Mouse (Mus musculus) heart, embryonic 15.5 days (tissue): ENCODE data around the gene Hist1h2aa. TPM values are rescaled to one million over a fixed set of nuclear protein-coding genes. Genes with fewer than 3 reads are reported as not detected.

Experiments
- ATAC-seq: fragments of 200-750 bp; cut with Nextera tagmentation; replicated peaks from 2 replicates; pipeline ENCODE4 v1.8.0; 2017; ENCODE audit warnings: low read depth, moderate TSS enrichment; ENCODE audit not compliant: insufficient number of reproducible peaks, insufficient read depth, low FRiP score
- H3K27ac ChIP-seq: fragments of 300-500 bp; sonication (generic); 2 replicates; pipeline ENCODE4 v1.5.1; 2015; ENCODE audit warnings: mild to moderate bottlenecking, inconsistent platforms
- H3K27me3 ChIP-seq: fragments of 300-500 bp; sonication (generic); 2 replicates; pipeline ENCODE4 v1.6.1; 2015; ENCODE audit warnings: inconsistent platforms
- H3K36me3 ChIP-seq: fragments of 300-500 bp; sonication (generic); 2 replicates; pipeline ENCODE4 v1.6.1; 2015; ENCODE audit warnings: mild to moderate bottlenecking, inconsistent platforms
- H3K4me1 ChIP-seq: fragments of 300-500 bp; sonication (generic); replicated peaks from 2 replicates; pipeline ENCODE4 v1.6.1; 2015; ENCODE audit warnings: inconsistent platforms
- H3K4me2 ChIP-seq: fragments of 300-500 bp; sonication (generic); 2 replicates; pipeline ENCODE4 v1.6.1; 2015; ENCODE audit warnings: inconsistent platforms, mild to moderate bottlenecking, moderate library complexity
- H3K4me3 ChIP-seq: fragments of 300-500 bp; sonication (generic); 2 replicates; pipeline ENCODE4 v1.5.1; 2015; ENCODE audit warnings: mild to moderate bottlenecking, inconsistent platforms
- H3K9ac ChIP-seq: fragments of 300-500 bp; sonication (generic); 2 replicates; pipeline ENCODE4 v1.6.1; 2015; ENCODE audit warnings: mild to moderate bottlenecking, inconsistent platforms
- H3K9me3 ChIP-seq: fragments of 300-500 bp; sonication (generic); replicated peaks from 2 replicates; pipeline ENCODE4 v1.6.1; 2016; ENCODE audit warnings: inconsistent platforms
- whole genome bisulfite sequencing: fragments of 180-500 bp; shearing (Covaris S2); methylation state at CpG from one replicate; pipeline ENCODE4 v1.1.7; 2015; ENCODE audit warnings: mixed read lengths; 5-methylcytosine and 5-hydroxymethylcytosine counted together
- microRNA-seq: library from miRNA; unstranded; fragments of <30 nt; microRNA quantifications from one replicate; pipeline ENCODE4, GENCODE M21; 2016
- polyA plus RNA-seq: library from polyadenylated mRNA; unstranded; fragments of >200 nt; fragmentation: Nextera tagmentation; extraction: Ambion mirVana; gene quantifications from 2 replicates; pipeline ENCODE4 v1.2.1, GENCODE M21; 2015

Hist1h2aa gene
- polyA plus RNA-seq, 1 experiment from 2014 or later: not detected

DNA sequence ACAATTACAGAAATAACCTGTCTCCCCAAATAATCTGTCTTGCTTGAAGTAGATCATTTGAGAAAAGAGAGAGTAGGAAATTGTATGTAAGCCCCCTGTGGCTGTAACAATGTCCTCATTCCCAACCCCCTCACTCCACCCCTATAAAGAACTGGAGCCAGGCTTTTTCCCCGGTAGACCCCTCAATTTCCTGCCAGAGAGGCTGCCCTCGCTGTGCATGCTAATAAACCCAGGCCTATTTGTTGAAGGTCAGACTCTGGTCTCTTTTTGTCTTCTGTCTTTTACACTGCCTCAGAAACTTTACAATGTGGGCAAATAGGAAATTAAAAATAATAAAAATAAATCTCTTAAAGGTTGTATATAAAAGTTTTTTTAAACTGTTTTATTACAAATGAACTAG lies 12.0 kb downstream of the Hist1h2aa start:
- Histone ChIP-seq H3K4me2 (no peak overlapping the region), H3K9me3 (no peaks in the 10 kb centered on the region), H3K4me1 (no peaks in the 10 kb centered on the region), H3K4me3 (no peak overlapping the region), H3K9ac (no peak overlapping the region), H3K27me3 (no peaks in the 10 kb centered on the region; the same call in 1 of the 2 replicates), H3K27ac (no peak overlapping the region), H3K36me3 (no peaks in the 10 kb centered on the region)
- ATAC-seq: no peak
- 59% methylated on average over 2 of the region's 2 CpGs for WGBS

DNA sequence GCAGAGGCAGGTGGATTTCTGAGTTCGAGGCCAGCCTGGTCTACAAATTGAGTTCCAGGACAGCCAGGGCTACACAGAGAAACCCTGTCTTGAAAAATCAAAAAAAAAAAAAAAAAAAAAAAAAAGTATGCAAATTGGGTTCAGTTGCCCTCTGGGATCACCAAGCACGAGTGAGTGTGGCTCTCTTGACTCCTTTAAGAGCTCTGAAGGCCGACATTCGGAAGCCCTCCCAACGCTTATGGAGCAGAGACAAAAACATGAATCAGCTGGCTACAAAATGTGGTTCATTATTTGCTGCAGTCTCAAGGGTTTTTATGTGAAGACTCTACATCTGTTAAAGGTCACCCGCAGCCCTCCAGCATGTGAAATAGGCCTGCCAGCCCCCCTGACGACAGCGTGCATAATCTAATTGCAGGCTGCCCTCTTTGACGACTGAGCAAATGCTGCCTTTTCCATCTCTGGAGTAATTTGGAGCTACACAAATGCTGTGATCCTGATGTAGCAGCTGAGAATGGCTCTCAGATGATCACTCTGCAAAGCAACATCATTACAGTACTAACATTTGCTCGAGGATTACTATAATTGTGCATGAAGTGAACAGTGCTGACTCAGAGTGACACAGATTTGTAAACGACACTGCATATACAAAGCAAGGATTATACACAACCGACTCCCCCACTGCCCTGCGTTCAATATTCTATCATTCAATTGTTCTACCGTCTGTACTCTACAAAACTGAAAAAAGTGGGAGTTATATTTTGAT lies 15.4 kb downstream of the Hist1h2aa start:
- WGBS: 69% methylated on average over 14 of the region's 14 CpGs
- H3K4me3 ChIP-seq: no peak overlapping the region
- H3K9ac ChIP-seq: no peak overlapping the region
- H3K27ac ChIP-seq: no peak overlapping the region
- H3K4me2 ChIP-seq: no peak overlapping the region
- H3K9me3 ChIP-seq: no peaks in the 10 kb centered on the region
- no peaks in the 10 kb centered on the region for H3K27me3 ChIP-seq
- H3K4me1 ChIP-seq: no peaks in the 10 kb centered on the region
- H3K36me3 ChIP-seq: no peaks in the 10 kb centered on the region
- ATAC-seq: no peak

DNA sequence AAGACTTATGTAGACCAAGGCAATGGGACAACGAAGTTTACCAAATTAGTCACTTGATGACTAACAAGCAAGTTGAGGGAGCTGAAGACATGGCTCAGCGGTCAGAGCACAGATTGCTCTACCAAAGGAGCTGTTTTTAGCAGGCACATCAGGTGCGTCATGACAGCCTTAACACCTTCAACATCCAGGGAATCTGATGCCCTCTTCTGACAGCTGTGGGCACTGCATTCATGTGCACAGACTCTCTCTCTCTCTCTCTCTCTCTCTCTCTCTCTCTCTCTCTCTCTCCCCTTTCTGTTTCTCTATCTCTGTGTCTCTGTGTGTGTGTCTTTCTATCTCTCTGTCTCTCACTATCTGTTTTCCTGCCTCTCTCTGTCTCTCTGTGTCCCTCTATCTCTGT lies 16.7 kb downstream of the Hist1h2aa start:
- Histone ChIP-seq H3K9ac (no peak overlapping the region), H3K4me3 (no peak overlapping the region), H3K4me1 (no peaks in the 10 kb centered on the region), H3K27me3 (no peaks in the 10 kb centered on the region), H3K9me3 (no peaks in the 10 kb centered on the region), H3K36me3 (no peaks in the 10 kb centered on the region), H3K4me2 (no peak overlapping the region), H3K27ac (no peak overlapping the region)
- 46% methylated on average over 3 of the region's 3 CpGs for WGBS
- ATAC-seq: no peak

DNA sequence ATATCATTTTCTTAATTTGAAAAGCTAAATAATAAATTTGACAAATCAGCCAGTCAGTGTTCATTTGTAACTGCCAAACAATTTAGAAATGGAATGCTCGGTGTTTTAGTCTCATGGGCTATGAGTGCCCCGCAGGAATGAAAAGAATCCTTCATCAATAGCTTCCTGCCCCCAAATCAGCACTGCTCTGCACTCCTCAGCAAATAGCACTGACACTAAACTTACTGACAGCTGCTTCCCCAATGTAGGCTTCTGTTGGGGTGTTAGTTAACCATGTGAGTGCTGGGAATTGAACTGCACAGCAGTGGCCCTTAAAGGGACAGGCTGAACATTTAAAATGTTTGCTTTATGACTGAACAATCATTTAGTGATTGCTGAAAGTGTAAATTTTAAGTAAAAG lies 25.5 kb downstream of the Hist1h2aa start:
- Histone ChIP-seq H3K9ac (no peak overlapping the region), H3K4me1 (no peaks in the 10 kb centered on the region), H3K27me3 (no peaks in the 10 kb centered on the region), H3K9me3 (no peaks in the 10 kb centered on the region), H3K4me2 (no peak overlapping the region), H3K36me3 (no peaks in the 10 kb centered on the region), H3K27ac (no peak overlapping the region), H3K4me3 (no peak overlapping the region)
- no peak for ATAC-seq
- WGBS: 13% methylated on average over 2 of the region's 2 CpGs

DNA sequence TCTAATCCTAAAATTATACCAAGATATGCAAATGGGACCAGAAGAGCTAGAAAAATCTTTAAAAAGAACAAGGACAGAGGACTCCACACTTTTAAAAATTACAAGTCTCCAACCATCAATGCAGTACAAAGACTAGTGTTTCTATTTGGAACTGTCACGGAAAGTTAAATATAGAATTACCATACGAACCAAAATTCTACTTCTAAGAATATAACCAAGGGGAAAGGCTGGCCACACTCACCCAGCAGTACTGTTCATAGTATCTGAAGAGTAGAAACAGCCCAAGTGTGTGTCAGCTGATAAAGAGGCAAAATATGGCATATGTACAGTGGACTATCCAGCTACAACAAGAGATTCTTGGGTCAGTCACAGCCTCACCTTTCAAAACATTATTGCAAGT lies 30.6 kb downstream of the Hist1h2aa start:
- no peaks in the 10 kb centered on the region for H3K36me3 ChIP-seq
- no peak overlapping the region for H3K4me2 ChIP-seq
- no peaks in the 10 kb centered on the region for H3K4me1 ChIP-seq
- no peak overlapping the region for H3K27ac ChIP-seq
- 52% methylated on average over 2 of the region's 2 CpGs for WGBS
- no peak overlapping the region for H3K4me3 ChIP-seq
- ATAC-seq: no peak
- H3K9ac ChIP-seq: no peak overlapping the region
- no peaks in the 10 kb centered on the region for H3K27me3 ChIP-seq
- no peaks in the 10 kb centered on the region for H3K9me3 ChIP-seq

DNA sequence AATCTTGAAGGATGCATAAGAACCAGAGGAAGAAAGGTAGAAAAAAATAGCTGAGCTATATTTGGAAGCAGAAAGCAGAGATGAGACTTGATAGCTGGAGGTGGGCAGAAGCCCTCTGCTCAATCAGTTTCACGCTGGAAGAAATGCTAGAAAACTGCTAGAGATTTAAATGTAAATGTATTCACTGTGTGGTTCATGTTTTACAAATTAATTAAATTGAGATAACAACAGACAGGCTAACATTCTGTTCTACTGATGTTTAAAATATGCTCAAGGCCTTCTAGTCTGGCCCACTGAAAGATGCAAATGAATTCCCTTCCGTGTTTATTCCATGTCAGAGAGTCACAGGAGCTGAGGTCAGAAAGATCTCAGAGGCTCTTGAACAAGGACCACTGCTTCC lies 37.6 kb downstream of the Hist1h2aa start:
- H3K4me2 ChIP-seq: no peak overlapping the region
- no peaks in the 10 kb centered on the region for H3K9me3 ChIP-seq
- H3K27ac ChIP-seq: no peak overlapping the region
- no peaks in the 10 kb centered on the region for H3K4me1 ChIP-seq
- no peak overlapping the region for H3K4me3 ChIP-seq
- H3K36me3 ChIP-seq: no peaks in the 10 kb centered on the region
- H3K9ac ChIP-seq: no peak overlapping the region
- ATAC-seq: no peak
- 55% methylated on average over 2 of the region's 2 CpGs for WGBS
- no peaks in the 10 kb centered on the region for H3K27me3 ChIP-seq

DNA sequence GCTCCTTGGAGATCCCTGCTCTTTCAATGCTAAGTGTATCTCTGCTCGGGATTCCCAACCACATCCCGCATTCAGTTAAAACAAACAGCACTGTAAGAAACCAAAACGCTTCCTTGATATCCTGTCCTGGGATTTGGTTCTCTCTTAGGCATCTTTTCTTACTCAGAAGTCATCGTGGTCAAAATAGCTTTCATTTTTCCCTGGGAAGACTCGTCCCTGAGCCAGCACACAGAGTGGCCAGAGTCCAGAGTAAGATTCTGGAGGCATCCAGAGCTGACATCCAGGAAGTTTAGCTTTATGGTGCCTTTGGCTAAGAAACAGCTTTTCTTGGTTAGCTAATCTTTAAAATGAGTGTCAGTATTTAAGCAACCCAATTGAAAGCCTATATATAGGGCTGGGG lies 38.0 kb downstream of the Hist1h2aa start:
- no peaks in the 10 kb centered on the region for H3K9me3 ChIP-seq
- 46% methylated on average over 5 of the region's 5 CpGs for WGBS
- ATAC-seq: no peak
- no peak overlapping the region for H3K4me3 ChIP-seq
- H3K27me3 ChIP-seq: no peaks in the 10 kb centered on the region
- H3K9ac ChIP-seq: no peak overlapping the region
- H3K36me3 ChIP-seq: no peaks in the 10 kb centered on the region
- no peak overlapping the region for H3K4me2 ChIP-seq
- H3K27ac ChIP-seq: no peak overlapping the region
- H3K4me1 ChIP-seq: no peaks in the 10 kb centered on the region

Small RNAs within 50 kb of the gene (microRNA-seq; reads per million reads assigned to microRNA genes)
- not detected for gene Gm44344

Other genes starting within 250 kb of the Hist1h2aa start
- gene Hist1h1t, start 238.6 kb upstream of the Hist1h2aa start, polyA plus RNA-seq: 0.14 TPM in 1 of 2 replicates, not detected in the other
- gene Hist1h4c, start 236.0 kb upstream of the Hist1h2aa start, polyA plus RNA-seq: 2.4 and 2.7 TPM in 2 replicates
- gene Hfe, start 223.6 kb upstream of the Hist1h2aa start, polyA plus RNA-seq: 10.3 and 13.6 TPM in 2 replicates
- gene Hist1h1c, start 195.7 kb upstream of the Hist1h2aa start, polyA plus RNA-seq: 38.8 and 41.2 TPM in 2 replicates
- 2.0 and 4.1 TPM in 2 replicates for gene Hist1h3c, start 188.9 kb upstream of the Hist1h2aa start, polyA plus RNA-seq
- 1.2 and 1.9 TPM in 2 replicates for gene Hist1h2bb, start 187.7 kb upstream of the Hist1h2aa start, polyA plus RNA-seq
- 15.3 and 20.4 TPM in 2 replicates for gene Hist1h2ab, start 183.3 kb upstream of the Hist1h2aa start, polyA plus RNA-seq
- gene Hist1h3b, start 182.2 kb upstream of the Hist1h2aa start, polyA plus RNA-seq: 3.1 and 4.7 TPM in 2 replicates
- 1.2 and 1.7 TPM in 2 replicates for gene Hist1h4b, start 177.4 kb upstream of the Hist1h2aa start, polyA plus RNA-seq
- gene Hist1h4a, start 173.2 kb upstream of the Hist1h2aa start, polyA plus RNA-seq: not detected in 2 replicates
- gene Hist1h3a, start 172.1 kb upstream of the Hist1h2aa start, polyA plus RNA-seq: 1.5 and 2.4 TPM in 2 replicates
- 0.76 and 0.98 TPM in 2 replicates for gene Hist1h1a, start 170.8 kb upstream of the Hist1h2aa start, polyA plus RNA-seq
- not detected in 2 replicates for gene Trim38, start 164.5 kb upstream of the Hist1h2aa start, polyA plus RNA-seq
- not detected in 2 replicates for gene Slc17a2, start 127.5 kb upstream of the Hist1h2aa start, polyA plus RNA-seq
- gene Slc17a3, start 95.0 kb upstream of the Hist1h2aa start, polyA plus RNA-seq: 0.03 TPM in 1 of 2 replicates, not detected in the other
- gene Slc17a1, start 66.7 kb upstream of the Hist1h2aa start, polyA plus RNA-seq: not detected in 2 replicates
- gene Slc17a4, start 19.5 kb upstream of the Hist1h2aa start, polyA plus RNA-seq: not detected in 2 replicates
- not detected in 2 replicates for gene Hist1h2ba, start 306 bp upstream of the Hist1h2aa start, polyA plus RNA-seq
- not detected in 2 replicates for gene Scgn, start 56.8 kb downstream of the Hist1h2aa start, polyA plus RNA-seq